Comparison of ENCODE assay signal across 28 mouse cellular contexts in genomic region chr6:48874576-48874975, GRCm38 (mm10). TPM values are rescaled to one million over a fixed set of nuclear protein-coding genes. Genes with fewer than 3 reads are reported as not detected.
"Had no signal": no experiment of that assay in that cellular context is flagged by ENCODE, and none has a peak within 500 bp of the region (broad histone marks: within the 10 kb centered on the region; RNA-seq: fewer than 3 reads in every experiment).

No protein-coding gene starts in this region.

- H3K9ac ChIP-seq: limb, embryonic 13.5 days; liver, embryonic 12.5 days; liver, embryonic 15.5 days; lung, embryonic 15.5 days; midbrain, embryonic 12.5 days had no signal

- H3K27me3 ChIP-seq: limb, embryonic 13.5 days; liver, embryonic 12.5 days; liver, embryonic 15.5 days; lung, embryonic 15.5 days had no signal

- H3K4me3 ChIP-seq: layer of hippocampus, adult 2 months; limb, embryonic 10.5 days; limb, embryonic 13.5 days; liver, embryonic 12.5 days; liver, embryonic 15.5 days; lung, embryonic 15.5 days; midbrain, embryonic 12.5 days had no signal

- H3K9me3 ChIP-seq: limb, embryonic 10.5 days; limb, embryonic 13.5 days; liver, embryonic 12.5 days; liver, embryonic 15.5 days; lung, embryonic 15.5 days; midbrain, embryonic 12.5 days had no signal

- DNase-seq: kidney, adult 8-10 months; kidney, postnatal 14 days; layer of hippocampus, adult 9-11 months; liver; lung, adult 18-20 months; lung, postnatal 14 days; lung, postnatal 4 days; spleen, adult 18-20 months; thymus, adult 18-20 months; thymus, postnatal 36 days had no signal

- H3K27ac ChIP-seq: layer of hippocampus, adult 2 months; limb, embryonic 10.5 days; limb, embryonic 13.5 days; liver, embryonic 12.5 days; liver, embryonic 15.5 days; lung, embryonic 15.5 days; midbrain, embryonic 12.5 days had no signal

- ATAC-seq: liver, embryonic 12.5 days had no signal

- H3K4me1 ChIP-seq: limb, embryonic 10.5 days; limb, embryonic 13.5 days; liver, embryonic 12.5 days; liver, embryonic 15.5 days; lung, embryonic 15.5 days; midbrain, embryonic 12.5 days had no signal

- H3K4me2 ChIP-seq: limb, embryonic 13.5 days; liver, embryonic 12.5 days; liver, embryonic 15.5 days; lung, embryonic 15.5 days; midbrain, embryonic 12.5 days had no signal

- H3K36me3 ChIP-seq: limb, embryonic 10.5 days; limb, embryonic 13.5 days; liver, embryonic 12.5 days; liver, embryonic 15.5 days; lung, embryonic 15.5 days; midbrain, embryonic 12.5 days had no signal

RNA-seq across cellular contexts. Expression of gene Aoc1, which starts 1.9 kb away (rescaled TPM):
- total RNA-seq: layer of hippocampus, adult 2 months; layer of hippocampus, postnatal 25 days; left cerebral cortex, adult 18-20 months; left cerebral cortex, postnatal 25 days; megakaryocyte-erythroid progenitor cell, adult 5-6 weeks; midbrain, postnatal 0 days had no signal
- polyA plus RNA-seq: limb, embryonic 10.5 days; limb, embryonic 13.5 days; liver, embryonic 12.5 days; liver, embryonic 15.5 days; midbrain, embryonic 12.5 days; neural tube, embryonic 11.5 days; neural tube, embryonic 14.5 days had no signal

RNA-seq across cellular contexts. Expression of gene 1600015I10Rik, which starts 55.1 kb away (rescaled TPM):
- total RNA-seq: layer of hippocampus, adult 2 months; layer of hippocampus, postnatal 25 days; left cerebral cortex, adult 18-20 months; left cerebral cortex, postnatal 25 days; megakaryocyte progenitor cell, adult 5-6 weeks; megakaryocyte-erythroid progenitor cell, adult 5-6 weeks; midbrain, postnatal 0 days had no signal
- polyA plus RNA-seq: limb, embryonic 10.5 days; limb, embryonic 13.5 days; liver, embryonic 12.5 days; liver, embryonic 15.5 days; lung, embryonic 15.5 days; midbrain, embryonic 12.5 days; midbrain, postnatal 0 days; neural tube, embryonic 11.5 days; neural tube, embryonic 14.5 days; stomach, embryonic 16.5 days; testis, adult 2 months; urinary bladder, adult 2 months had no signal
